Mouse (Mus musculus): ENCODE data around the gene Rln3. TPM values are rescaled to one million over a fixed set of nuclear protein-coding genes. Genes with fewer than 3 reads are reported as not detected.

Gene Rln3
- polyA plus RNA-seq, 1 experiment: not detected

DNA sequence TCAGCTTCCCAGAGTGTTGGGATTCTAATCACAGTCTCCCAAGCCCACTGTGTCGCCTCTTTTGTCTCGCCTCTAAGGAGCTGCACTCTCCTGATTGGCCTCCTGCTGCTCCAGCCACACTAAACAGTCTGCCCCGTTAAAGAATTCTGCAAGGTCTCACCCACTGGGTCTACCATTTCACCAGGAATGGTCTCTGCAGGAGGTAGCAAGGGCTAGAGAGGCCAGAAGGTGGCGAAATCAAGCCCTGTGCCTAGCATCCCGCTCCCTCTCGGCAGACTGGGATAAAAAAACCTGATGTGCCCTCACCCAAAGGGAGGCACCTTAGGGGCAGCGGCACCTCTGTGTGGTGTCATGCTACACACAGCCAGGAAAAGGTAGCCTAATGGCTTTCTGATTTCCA lies 697 bp downstream of the Rln3 start:
- no peak for TF ChIP-seq FOSL1 (IDR thresholded peaks at IDR 0.05; ENCODE audit: insufficient read depth, low read length, poor library complexity, severe bottlenecking)
- TF ChIP-seq MAX (IDR thresholded peaks at IDR 0.05): no peak
- TF ChIP-seq CEBPB (IDR thresholded peaks at IDR 0.05; ENCODE audit: low read depth): no peak
- no peak for TF ChIP-seq MYOG (IDR thresholded peaks at IDR 0.05; ENCODE audit: control insufficient read depth, extremely low read depth, insufficient read length)
- TF ChIP-seq MYOD1 (IDR thresholded peaks at IDR 0.05; ENCODE audit: control insufficient read depth, insufficient read length, low read depth): no peak
- no peak for TF ChIP-seq CTCF (IDR thresholded peaks at IDR 0.05; ENCODE audit: control insufficient read depth, insufficient read depth, insufficient read length)
- no peak for TF ChIP-seq USF1 (IDR thresholded peaks at IDR 0.05; ENCODE audit: low read depth)
- Histone ChIP-seq H3K4me3 (ENCODE audit: insufficient read depth, poor library complexity, severe bottlenecking) (no peak overlapping the region), H3K27me3 (ENCODE audit: control insufficient read depth, insufficient read depth, insufficient read length) (no peaks in the 10 kb centered on the region), H3ac (ENCODE audit: control insufficient read depth, insufficient read length, low read depth) (no peak overlapping the region), H3K36me3 (ENCODE audit: control insufficient read depth, insufficient read depth) (no peaks in the 10 kb centered on the region), H3K79me3 (ENCODE audit: low read depth) (no peaks in the 10 kb centered on the region), H3K79me2 (ENCODE audit: control insufficient read depth, insufficient read depth) (no peaks in the 10 kb centered on the region)

DNA sequence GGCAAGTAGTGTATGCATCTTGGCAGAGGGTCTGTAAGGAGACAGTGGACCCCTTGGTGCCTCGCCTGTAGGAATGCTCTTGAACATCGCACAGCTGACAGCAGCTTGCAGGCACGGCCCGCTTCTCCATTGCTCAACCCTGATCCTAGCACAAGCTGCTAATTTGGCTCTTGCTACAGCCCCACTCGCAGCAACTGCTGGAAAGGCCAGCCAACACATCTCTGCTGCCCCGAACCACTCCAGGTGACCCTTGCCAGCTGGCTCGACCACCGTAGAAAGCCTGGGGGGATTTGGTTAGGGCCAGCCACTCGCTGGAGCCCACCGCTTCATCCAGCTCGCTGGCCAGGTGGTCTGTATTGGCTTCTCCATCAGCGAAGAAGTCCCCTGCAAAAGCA lies 1.9 kb downstream of the Rln3 start:
- no peaks in the 10 kb centered on the region for H3K36me3 ChIP-seq (ENCODE audit: control insufficient read depth, insufficient read depth)
- no peaks in the 10 kb centered on the region for H3K79me2 ChIP-seq (ENCODE audit: control insufficient read depth, insufficient read depth)
- no peak for TF ChIP-seq CEBPB (IDR thresholded peaks at IDR 0.05; ENCODE audit: low read depth)
- TF ChIP-seq MYOD1 (IDR thresholded peaks at IDR 0.05; ENCODE audit: control insufficient read depth, insufficient read length, low read depth): no peak
- TF ChIP-seq FOSL1 (IDR thresholded peaks at IDR 0.05; ENCODE audit: insufficient read depth, low read length, poor library complexity, severe bottlenecking): no peak
- no peak for TF ChIP-seq MYOG (IDR thresholded peaks at IDR 0.05; ENCODE audit: control insufficient read depth, extremely low read depth, insufficient read length)
- no peak for TF ChIP-seq USF1 (IDR thresholded peaks at IDR 0.05; ENCODE audit: low read depth)
- TF ChIP-seq CTCF (IDR thresholded peaks at IDR 0.05; ENCODE audit: control insufficient read depth, insufficient read depth, insufficient read length): no peak
- TF ChIP-seq MAX (IDR thresholded peaks at IDR 0.05): no peak
- no peak overlapping the region for H3ac ChIP-seq (ENCODE audit: control insufficient read depth, insufficient read length, low read depth)
- no peaks in the 10 kb centered on the region for H3K27me3 ChIP-seq (ENCODE audit: control insufficient read depth, insufficient read depth, insufficient read length)
- H3K79me3 ChIP-seq (ENCODE audit: low read depth): no peaks in the 10 kb centered on the region
- H3K4me3 ChIP-seq (ENCODE audit: insufficient read depth, poor library complexity, severe bottlenecking): no peak overlapping the region

GRCm38 (mm10) chr8:84042066-84042947 lies 2.5 kb downstream of the Rln3 start, which contains the start of gene Il27ra:
Gene Il27ra (minus strand): TSS chr8:84042589.
- no peak within 1 kb of the TSS for H3K4me3 ChIP-seq (ENCODE audit: insufficient read depth, poor library complexity, severe bottlenecking)
- H3K79me2 ChIP-seq (ENCODE audit: control insufficient read depth, insufficient read depth): no peaks in the 10 kb centered on the region
- no peaks in the 10 kb centered on the region for H3K36me3 ChIP-seq (ENCODE audit: control insufficient read depth, insufficient read depth)
- H3K27me3 ChIP-seq (ENCODE audit: control insufficient read depth, insufficient read depth, insufficient read length): no peaks in the 10 kb centered on the region
- peak within 1 kb of the TSS; percentile 72 for H3ac ChIP-seq (ENCODE audit: control insufficient read depth, insufficient read length, low read depth)
- H3K79me3 ChIP-seq (ENCODE audit: low read depth): no peaks in the 10 kb centered on the region
- TF ChIP-seq CTCF (IDR thresholded peaks at IDR 0.05; ENCODE audit: control insufficient read depth, insufficient read depth, insufficient read length) (peak; percentile 61), FOSL1 (IDR thresholded peaks at IDR 0.05; ENCODE audit: insufficient read depth, low read length, poor library complexity, severe bottlenecking) (no peak)

DNA sequence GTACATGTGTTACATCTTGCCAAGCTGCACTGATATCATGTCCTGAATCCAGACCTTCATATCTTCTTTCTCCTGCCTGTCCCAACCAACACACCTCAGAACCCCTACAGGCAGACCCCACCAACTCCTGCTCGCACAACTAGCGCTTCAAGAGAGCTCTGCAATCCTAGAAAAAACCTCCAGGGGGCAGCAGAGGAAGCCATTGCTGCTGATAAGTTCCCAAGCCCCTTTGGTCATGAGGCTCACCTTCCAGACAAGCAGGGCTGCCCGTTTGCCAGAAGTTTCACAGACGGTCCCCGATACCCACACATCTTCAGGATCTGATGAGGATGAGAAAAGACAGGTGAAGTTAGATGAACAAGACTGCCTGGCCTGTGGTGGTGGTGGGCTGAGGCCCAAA lies 5.8 kb downstream of the Rln3 start:
- Histone ChIP-seq H3K4me3 (ENCODE audit: insufficient read depth, poor library complexity, severe bottlenecking) (no peak overlapping the region), H3K27me3 (ENCODE audit: control insufficient read depth, insufficient read depth, insufficient read length) (no peaks in the 10 kb centered on the region), H3K79me2 (ENCODE audit: control insufficient read depth, insufficient read depth) (no peaks in the 10 kb centered on the region), H3K79me3 (ENCODE audit: low read depth) (no peaks in the 10 kb centered on the region), H3ac (ENCODE audit: control insufficient read depth, insufficient read length, low read depth) (no peak overlapping the region), H3K36me3 (ENCODE audit: control insufficient read depth, insufficient read depth) (no peaks in the 10 kb centered on the region)
- no peak for TF ChIP-seq MAX (IDR thresholded peaks at IDR 0.05)
- peak; percentile 43 for TF ChIP-seq CTCF (IDR thresholded peaks at IDR 0.05; ENCODE audit: control insufficient read depth, insufficient read depth, insufficient read length)

- Histone ChIP-seq H3ac (ENCODE audit: control insufficient read depth, insufficient read length, low read depth) (no peak overlapping the region), H3K79me2 (ENCODE audit: control insufficient read depth, insufficient read depth) (no peaks in the 10 kb centered on the region), H3K27me3 (ENCODE audit: control insufficient read depth, insufficient read depth, insufficient read length) (no peaks in the 10 kb centered on the region), H3K36me3 (ENCODE audit: control insufficient read depth, insufficient read depth) (no peaks in the 10 kb centered on the region), H3K4me3 (ENCODE audit: insufficient read depth, poor library complexity, severe bottlenecking) (no peak overlapping the region), H3K79me3 (ENCODE audit: low read depth) (no peaks in the 10 kb centered on the region)
- no peak for TF ChIP-seq MAX (IDR thresholded peaks at IDR 0.05)
- no peak for TF ChIP-seq MYOD1 (IDR thresholded peaks at IDR 0.05; ENCODE audit: control insufficient read depth, insufficient read length, low read depth)
- no peak for TF ChIP-seq MYOG (IDR thresholded peaks at IDR 0.05; ENCODE audit: control insufficient read depth, extremely low read depth, insufficient read length)
- TF ChIP-seq FOSL1 (IDR thresholded peaks at IDR 0.05; ENCODE audit: insufficient read depth, low read length, poor library complexity, severe bottlenecking): no peak
- no peak for TF ChIP-seq CEBPB (IDR thresholded peaks at IDR 0.05; ENCODE audit: low read depth)
- TF ChIP-seq CTCF (IDR thresholded peaks at IDR 0.05; ENCODE audit: control insufficient read depth, insufficient read depth, insufficient read length): no peak
- no peak for TF ChIP-seq USF1 (IDR thresholded peaks at IDR 0.05; ENCODE audit: low read depth)
Observed at GRCm38 (mm10) chr8:84038015-84038414, 6.8 kb downstream of the Rln3 start.

DNA sequence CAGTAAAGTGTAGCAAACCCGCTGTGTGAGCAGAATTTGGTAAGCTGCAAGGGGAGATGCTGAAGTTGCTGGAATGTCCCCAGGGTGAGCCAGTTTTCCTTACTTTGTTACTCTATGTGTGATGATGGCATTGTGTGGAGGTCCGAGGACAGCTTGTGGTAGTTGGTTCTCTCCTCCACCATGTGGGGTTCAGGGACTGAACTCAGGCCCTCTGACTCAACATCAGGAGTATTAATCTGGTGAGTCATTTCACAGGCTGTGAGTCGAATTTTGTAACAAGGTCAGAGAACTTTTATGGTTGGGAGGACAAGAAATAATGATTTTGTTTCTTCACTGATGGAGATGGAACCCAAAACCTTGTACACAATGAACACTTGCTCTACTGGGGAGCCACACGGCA lies 12.0 kb downstream of the Rln3 start:
- Histone ChIP-seq H3K79me3 (ENCODE audit: low read depth) (no peaks in the 10 kb centered on the region), H3K27me3 (ENCODE audit: control insufficient read depth, insufficient read depth, insufficient read length) (no peaks in the 10 kb centered on the region), H3K4me3 (ENCODE audit: insufficient read depth, poor library complexity, severe bottlenecking) (no peak overlapping the region), H3K36me3 (ENCODE audit: control insufficient read depth, insufficient read depth) (no peaks in the 10 kb centered on the region), H3K79me2 (ENCODE audit: control insufficient read depth, insufficient read depth) (no peaks in the 10 kb centered on the region), H3ac (ENCODE audit: control insufficient read depth, insufficient read length, low read depth) (no peak overlapping the region)
- no peak for TF ChIP-seq CTCF (IDR thresholded peaks at IDR 0.05; ENCODE audit: control insufficient read depth, insufficient read depth, insufficient read length)
- peak; percentile 49 for TF ChIP-seq FOSL1 (IDR thresholded peaks at IDR 0.05; ENCODE audit: insufficient read depth, low read length, poor library complexity, severe bottlenecking)
- TF ChIP-seq CEBPB (IDR thresholded peaks at IDR 0.05; ENCODE audit: low read depth): peak; percentile 19

Data from C2C12 (cell line).